Mouse (Mus musculus) right cerebral cortex, postnatal 25 days (tissue): ENCODE data around the gene Cyp3a13.
"Not testable (repeated sequence)": the region's sequence is repeated elsewhere in the genome, so short reads cannot be mapped to it uniquely, and the experiment has no call there.

Experiments
- DNase-seq: peaks from one replicate; pipeline ENCODE4 v3.0.0; 2022

Cyp3a13 gene

DNA sequence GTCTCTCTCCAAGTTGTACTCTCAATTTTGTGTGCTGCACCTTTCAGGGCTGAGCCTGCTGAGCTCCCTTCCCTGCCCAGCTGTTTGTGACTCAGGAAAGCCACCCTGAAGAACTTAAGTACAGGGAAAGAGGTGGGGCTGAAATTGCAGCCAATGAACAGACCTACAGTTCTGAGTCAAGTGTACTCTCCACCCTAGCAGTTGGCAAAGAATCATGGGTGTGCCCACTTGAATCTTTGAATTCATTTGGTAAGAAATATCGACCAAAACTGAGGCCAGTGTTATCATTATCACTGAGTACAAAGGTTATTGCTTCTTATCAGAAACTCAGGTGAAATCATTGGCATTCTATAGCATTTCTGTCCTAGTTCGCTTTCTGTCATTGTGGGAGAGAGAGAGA is at the start of gene Cyp3a13:
TSS of gene Cyp3a13 (minus strand) at position 88 of the 400 bp plus-strand sequence.
- DNase-seq: no peak

DNA sequence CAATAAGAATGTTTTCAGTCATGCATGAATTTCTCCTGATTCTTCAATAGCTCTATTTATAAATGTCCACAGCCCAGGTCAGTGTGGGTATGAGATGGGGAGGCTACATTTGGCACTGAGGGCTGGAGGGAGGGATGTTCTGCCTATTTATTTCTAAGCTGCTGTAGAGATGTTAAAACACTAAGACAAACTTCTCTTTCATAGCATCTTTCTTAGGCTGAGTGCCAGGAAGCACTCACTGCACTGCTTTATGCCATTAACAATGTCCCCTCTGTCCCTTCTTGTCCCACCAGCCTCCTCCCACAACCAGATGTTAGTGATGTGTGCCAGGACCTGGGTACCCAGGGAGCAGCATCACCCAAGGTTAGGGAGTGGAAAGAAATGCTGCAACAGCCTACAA is 45.1 kb upstream of the Cyp3a13 start:
- no peak for DNase-seq

DNA sequence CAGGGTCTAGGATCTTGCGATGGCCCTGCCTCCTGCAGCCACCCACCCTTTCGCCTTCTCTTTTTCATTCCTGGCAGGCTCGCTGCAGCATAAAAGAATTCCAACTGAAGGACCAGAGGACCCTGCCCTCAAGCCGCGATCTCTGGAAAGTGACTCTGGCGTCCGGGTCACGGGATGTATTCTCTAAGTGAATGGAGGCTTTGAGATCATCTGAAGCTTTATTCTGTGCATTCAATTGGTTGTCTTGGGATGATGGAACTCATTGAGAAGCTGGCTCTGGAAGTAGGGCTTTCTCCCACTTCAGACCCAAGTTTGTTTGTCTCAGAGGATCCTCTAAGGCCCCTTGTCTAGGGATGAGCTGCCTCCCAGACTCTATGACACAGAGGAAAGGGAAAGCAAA is 41.5 kb upstream of the Cyp3a13 start, which contains the start of gene Gjc3:
TSS of gene Gjc3 (minus strand) at position 154 of the 400 bp plus-strand sequence.
- DNase-seq: no peak

DNA sequence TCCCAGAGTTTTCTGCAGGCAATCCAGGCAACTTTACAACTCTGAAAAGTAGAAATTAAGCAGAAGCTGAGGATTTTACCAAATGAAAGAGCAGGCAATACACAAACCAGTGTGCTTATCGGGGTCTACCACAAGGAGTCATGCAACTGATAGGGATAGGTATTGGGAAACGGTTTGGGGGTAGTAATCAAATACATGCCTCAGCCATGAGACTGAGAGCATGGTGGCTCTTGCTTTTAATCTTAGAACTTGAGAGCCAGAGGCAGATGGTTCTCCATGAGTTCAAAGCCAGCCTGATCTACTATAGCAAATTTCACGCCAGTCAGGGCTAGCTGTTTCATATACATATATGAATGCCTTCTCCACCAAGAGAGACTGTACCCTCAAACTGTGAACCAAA is 35.0 kb upstream of the Cyp3a13 start:
- DNase-seq: no peak

DNA sequence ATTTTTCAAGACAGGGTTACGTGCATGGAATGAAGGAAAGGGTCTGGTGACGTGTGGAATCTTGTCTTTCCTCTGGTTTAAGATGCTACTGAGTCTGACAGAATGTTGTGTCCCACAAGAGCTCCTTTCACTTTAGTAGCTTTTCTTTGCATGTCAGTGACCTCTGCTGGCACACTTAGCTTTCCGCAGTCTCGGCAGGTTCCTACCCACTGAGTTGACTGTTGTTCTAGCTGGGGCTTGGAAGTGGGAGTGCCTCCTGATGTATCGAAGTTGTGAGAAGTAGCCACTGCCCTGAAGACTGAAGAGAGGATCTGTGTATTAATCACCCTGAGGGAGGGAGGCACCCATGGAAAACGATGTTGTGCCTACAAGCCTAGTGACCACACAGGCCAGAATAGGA is 29.8 kb upstream of the Cyp3a13 start:
- no peak for DNase-seq

DNA sequence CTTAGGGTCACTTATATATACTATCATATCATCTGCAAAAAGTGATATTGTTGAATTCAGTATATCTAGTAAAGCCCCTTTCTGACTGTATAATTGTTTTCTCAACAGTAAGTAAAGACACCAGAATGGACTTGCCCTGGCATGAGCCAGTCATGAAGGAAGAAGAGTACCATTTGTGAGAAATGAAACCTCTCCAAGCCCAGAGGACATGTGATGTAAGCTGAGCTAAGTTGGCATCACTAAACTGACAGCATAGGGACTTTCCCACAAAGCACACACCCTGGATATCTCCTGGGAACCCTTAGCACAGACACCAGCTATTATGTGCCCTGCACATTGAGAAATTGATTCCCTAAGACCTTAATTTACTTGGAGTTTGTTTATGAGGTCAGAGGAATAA is 25.9 kb upstream of the Cyp3a13 start:
- DNase-seq: no peak

DNA sequence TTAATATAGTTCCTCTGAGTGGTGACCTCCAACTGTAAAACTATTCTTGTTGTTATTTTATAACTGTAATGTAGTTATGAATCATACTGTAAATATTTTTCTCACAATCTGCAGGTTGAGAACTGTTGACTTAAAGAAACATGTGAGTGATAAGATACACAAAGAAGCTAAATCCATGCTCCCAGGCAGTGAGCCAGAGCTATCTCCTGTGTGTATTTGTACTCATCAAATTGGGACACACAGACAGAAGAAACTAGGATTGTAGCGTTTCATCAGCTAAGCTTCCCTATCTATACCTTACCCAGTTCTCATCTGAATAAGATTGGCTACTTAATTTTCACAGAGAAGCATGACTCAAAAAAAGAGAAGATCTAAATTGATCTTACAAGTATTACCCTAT is 21.7 kb upstream of the Cyp3a13 start:
- no peak for DNase-seq

DNA sequence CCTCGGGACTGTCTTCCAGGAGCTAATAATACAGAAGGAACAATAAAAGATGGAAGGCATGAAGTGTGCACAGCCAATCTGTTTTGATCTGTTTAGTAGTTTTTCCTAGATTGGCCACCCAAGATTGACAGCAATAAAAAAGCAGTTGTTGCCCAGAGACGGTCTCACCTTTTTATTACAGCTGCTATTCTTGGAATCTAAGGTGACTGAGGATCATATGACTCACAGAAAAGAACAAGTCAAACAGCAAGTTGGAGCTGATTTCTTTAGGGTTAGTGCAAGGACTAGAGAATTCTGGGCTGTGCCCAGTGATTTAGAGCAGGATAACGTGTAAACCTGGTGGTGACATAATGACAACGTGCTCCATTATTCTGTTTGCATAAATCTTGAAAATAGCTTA is 19.5 kb upstream of the Cyp3a13 start:
- no peak for DNase-seq

DNA sequence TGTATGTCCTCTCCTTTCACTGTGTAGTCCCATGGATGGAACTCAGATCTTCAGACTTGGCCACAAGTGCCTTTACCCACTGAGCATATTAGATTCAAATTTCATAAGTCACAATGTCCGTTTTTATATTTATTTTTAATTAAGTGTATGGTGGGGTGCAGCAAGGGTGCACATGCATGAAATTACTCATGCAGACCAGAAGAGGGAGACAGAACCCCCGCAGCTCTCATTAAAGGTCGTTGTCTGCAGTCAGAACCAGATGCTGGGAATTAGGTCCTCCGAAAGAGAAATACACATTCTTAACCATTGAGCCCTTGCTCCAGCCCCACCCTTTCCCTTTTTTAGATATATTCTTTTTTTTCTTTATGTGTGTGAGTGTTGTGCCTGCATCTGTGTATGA is 15.8 kb upstream of the Cyp3a13 start:
- DNase-seq: no peak

DNA sequence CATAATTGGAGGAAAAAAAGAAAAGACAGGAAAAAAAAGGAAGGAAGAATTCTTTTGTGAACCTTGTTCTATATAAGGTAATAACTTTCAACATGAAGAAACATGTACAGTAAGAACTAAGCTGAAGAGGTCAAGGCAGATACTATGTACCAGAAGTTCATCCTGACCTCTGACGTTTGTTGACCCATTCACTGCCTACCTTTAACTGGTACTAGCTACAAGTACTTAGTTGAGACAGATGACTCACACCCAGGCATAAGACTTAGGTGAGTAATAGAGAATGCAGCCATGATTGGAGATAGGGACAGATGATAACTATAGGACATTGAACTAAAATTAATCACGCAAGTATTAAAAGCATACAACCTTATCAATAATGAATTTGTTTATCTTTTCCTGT is 15.1 kb upstream of the Cyp3a13 start:
- DNase-seq: no peak

DNA sequence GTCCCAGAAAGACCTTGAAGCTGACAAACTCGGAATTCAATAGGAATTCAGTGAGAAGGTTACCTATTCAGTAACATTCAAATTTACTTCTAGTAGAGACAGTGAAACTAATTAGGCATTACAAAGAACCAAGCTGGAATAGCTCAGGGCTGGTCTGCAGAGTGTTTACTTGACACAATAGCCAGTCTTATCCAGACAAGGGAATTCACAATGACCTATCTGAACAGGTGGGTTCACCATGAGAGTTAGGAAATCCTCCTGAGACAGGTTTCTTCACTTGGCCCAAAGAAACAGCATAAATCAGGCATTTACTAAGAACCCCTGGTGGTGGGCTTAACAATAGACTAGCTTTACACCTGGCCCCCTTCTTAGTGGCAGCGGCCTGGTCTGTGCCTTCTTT is 12.5 kb upstream of the Cyp3a13 start:
- DNase-seq: not testable (repeated sequence)

DNA sequence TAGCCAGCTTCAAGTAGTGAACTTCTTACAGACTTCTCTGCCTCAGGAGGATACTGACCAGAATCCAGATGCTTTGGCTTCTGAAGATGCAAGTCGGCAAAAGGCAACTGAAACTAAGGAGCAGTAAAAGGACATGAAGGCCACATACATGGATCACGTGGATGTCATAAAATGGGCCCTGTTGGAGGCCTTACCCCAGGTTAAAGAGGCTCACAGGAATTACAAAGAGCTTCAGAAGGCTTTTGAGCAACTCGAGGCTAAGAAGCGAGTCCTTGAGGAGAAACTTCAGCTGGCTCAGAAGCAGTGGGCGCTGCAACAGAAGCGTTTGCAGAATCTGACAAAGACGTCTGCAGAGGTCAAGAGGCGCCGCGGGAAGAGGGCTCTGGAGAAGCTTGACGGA is 7.0 kb upstream of the Cyp3a13 start:
- DNase-seq: no peak

DNA sequence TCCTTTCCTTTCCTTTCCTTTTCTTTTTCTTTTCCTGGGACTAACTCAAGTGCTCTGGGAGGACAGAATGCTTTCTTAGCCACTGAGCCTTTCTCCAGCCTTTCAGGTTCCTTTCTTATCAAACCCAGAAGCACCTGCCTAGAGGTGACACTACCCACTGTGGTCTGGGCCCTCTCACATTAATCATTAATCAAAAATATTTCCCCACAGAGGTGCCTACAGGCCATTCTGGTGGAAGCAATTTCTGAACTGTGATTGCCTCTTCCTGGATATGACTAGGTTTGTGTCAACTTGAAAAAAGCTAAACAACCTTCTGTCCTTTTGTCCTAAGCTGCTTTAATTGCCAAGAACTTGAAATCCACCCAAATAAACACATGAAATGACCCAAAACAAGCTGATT is 752 bp upstream of the Cyp3a13 start:
- no peak for DNase-seq

DNA sequence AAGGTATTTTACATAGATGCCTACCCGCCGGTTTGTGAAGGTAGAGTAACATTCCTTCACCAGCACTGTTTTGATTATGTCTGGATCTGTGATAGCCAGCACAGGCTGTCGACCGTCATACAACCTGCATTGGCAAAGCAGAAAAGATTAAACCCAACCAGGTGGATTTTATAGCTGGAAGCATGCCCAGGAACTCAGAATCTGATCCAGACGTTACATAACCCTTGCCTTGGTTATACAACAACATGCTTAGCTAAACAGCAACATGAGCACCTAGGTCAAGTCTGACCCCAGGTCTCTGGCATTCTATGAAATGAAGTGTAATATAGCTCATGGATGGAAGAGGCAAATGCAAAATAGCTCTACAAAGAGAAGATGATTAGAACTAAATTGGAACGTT is 5.9 kb downstream of the Cyp3a13 start:
- no peak for DNase-seq

DNA sequence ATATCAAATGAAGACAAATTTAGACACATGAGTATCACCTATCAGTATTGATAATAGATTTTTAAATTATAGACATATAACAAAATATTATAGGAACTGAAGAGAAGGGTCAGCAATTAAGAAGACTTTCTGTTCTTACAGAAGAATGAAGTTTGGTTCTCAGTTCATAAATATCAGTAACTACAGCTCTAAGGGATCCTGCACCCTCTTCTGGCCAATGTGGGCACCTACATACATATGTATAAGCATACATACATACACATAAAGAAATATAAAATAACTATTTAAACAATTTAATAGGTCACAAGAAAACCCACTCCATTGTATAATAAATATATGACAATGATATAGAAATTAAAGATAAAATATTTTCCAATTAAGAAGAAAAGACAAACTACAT is 6.9 kb downstream of the Cyp3a13 start:
- no peak for DNase-seq

DNA sequence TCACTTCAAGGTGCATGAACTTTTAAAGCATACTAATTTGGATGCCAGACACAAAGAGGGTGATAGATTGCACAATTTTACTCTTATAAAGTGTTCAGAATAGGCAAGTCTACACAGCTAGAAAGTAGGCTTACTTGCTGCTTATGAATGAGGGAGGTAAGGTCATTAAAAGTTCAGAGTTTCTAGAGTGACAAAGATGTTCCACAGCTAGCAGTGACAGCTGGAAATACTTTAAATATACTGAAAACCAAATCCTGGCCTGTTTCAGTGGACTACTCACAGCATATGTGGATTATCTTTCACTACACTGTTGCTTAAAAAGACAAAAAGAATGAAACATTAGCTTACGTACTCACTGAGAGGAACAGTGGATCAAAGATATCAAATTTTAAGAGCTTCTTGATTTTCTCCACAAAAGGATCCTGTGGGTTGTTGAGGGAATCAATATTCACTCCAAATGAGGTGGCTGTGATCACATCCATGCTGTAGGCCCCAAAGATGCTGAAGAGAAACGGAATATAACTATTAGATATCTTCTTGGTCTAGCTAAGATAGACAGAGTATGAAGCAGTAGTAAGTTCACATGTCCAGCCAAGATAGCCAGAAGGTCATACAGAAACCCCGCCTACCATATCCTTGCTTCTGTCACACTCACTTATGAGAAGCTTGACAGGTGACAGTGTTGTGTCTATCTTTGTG is 11.7 kb downstream of the Cyp3a13 start:
- no peak for DNase-seq

DNA sequence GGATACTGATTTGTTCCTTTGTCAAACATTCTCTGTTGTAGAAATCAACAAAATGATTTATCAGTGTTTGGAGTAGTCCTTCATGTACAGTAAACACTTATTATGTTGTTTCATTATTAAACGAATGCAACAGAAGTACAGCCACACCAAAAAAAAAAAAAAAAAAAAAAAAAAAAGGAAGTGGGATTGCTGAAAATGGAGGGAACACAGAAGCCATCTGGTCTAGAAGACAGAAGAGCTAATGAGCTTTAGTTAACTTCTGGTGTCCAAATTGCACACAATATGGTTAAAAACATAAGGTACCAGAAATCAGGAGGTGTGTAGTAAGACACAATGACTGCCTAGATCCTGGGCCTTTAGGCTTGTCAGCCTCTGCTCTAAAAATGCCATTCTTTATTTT is 23.6 kb downstream of the Cyp3a13 start:
- DNase-seq: no peak

DNA sequence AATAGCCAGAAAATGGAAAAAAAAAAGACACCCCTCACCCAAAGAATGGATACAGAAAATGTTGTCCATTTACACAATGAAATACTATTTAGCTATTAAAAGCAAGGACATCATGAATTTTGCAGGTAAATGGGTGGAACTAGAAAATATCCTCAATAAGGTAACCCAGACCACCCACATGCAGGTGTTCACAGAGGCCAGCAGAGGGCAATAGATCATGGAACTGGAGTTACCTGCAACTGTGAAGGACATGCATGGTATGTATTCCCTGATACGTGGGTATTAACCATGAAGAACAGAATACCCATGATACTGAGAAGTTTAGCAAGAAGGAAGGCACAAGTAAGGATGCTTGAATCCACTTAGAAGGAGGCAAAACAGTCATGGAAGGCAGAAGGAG is 28.5 kb downstream of the Cyp3a13 start:
- no peak for DNase-seq

DNA sequence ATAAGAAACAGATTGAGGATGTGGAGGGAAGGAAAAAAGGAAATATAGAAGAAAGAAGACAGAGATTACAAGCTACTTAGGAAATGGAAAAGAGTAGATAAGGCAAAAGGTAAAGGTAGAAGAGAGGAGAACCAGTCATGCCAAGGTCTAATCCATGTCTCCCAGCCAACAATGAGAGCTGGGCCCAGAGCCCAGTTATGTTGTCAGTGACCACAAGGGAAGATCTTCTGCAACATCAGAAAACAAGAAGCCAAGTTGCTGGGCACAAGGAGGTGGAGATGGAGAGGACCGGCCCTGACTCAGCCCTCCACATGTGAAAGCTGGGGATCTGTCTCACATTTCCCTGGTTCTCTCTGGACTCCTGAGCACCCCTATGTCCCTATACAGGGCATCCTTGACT is 33.8 kb downstream of the Cyp3a13 start:
- no peak for DNase-seq

DNA sequence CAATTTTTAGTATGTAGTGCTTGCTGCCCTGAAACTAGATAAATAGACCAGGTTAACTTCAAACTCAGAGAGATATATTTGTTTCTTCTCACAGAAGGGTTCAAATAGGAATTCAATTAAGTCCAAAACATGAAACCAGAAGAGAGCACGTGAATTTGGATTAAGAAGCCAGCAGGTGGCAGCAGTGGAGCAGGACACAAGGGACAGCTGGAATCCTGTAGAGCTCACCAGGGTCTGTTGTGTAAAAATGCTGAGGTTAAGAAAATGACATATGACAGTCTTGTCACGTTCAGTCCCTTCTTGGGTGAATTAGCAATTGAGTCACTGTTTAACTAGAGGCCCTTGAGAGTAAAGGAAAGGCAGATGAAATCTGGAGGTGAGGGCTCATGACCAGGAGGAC is 35.5 kb downstream of the Cyp3a13 start:
- peak; percentile 33 for DNase-seq

DNA sequence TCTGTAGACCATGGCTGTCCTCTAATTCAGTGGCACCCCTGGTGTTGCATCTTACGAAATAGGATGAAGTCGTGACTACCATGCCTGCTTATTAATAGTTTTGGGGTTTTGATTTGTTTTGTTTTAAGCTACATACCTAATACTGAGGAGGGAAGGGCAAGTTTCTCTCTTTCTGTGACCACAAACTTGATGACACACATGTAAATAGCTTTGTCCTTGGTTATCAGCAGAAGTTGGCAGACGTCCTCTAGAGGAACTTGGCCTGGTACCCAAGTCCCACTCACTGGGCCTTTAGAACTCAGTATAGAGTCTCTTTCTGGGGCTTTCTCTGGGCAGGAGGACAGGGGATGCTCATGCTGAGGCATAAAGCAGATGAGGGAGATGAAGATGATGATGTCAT is 38.1 kb downstream of the Cyp3a13 start:
- DNase-seq: no peak

DNA sequence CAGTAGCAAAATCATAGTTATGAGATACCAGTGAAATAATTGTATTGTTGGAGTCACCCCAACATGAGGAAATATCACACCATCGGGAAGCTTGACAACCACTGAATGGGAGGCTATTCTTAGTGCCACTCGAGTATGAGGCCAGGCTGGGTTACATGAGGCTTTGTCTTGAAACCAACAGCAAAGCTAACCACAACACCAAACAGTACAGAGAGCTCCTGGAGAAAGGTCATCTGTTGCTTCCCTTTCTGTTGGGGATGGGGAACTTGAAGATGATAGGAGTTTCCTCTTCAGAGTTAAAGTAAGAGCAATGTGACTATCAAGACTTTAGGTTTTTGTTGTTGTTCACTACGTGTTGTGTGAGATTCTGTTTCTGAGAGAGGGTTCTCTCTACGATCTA is 38.5 kb downstream of the Cyp3a13 start:
- no peak for DNase-seq

DNA sequence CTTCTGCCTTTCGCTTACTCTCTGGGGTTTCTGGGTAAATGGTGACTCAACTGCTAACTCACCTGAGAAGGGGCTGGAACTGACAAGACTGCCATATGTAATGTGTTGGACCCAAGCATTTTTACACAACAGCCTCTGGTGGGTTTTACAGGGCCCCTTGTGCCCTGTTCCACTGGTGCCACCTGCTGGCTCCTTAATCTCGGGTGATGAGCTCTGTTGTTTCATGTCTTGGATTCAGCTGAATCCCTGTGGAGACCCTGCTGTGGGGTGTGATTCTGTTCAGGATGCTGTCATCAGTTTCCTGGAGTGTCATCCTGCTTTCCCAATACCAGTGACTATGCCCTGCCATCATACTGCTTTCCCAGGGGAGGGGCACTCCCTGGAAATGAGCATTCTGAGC is 43.6 kb downstream of the Cyp3a13 start:
- DNase-seq: no peak

DNA sequence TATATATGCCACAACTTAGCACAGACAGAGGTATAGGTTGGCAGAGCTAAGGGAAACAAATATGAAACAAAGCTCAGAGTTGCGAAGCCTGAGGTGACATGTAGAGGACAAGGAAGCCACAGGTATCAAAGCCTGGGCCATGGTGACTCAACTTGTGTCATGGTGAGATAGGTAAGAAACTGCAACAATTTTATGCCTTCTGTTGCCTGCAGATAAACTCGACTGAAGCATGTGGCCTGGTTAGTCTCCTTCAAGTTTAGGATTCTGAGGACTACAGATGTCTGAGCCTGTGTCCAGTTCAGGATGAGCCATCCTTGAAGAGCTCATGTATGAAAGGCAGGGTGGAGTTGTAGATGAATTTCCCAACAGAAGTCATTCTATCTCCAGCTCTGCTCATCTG is 46.4 kb downstream of the Cyp3a13 start:
- no peak for DNase-seq

DNA sequence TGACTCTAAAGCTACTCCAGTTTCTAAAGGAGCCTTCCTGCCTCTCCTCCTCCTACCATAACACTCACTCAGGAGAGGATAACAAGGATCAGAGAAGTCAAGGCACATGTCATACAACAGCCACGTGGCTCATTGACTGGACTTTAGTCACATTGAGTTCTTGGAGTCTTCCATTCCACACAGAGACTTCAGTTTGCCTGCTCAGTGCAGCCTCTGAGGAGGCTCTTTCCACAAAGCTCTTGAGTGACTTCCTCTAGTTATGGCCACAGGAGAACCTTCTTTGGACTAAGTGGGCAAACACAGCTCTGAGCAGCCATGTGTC is 49.1 kb downstream of the Cyp3a13 start:
- not testable (repeated sequence) for DNase-seq
